Mouse (Mus musculus) C2C12 (cell line): ENCODE measurements around the gene Cnnm2.

Experiments
- CEBPB ChIP-seq: IDR thresholded peaks from one replicate; pipeline ENCODE4 v1.6.1; 2011; ENCODE audit warnings: low read depth, mild to moderate bottlenecking, control low read depth, moderate library complexity
- CTCF ChIP-seq: IDR thresholded peaks from one replicate; pipeline ENCODE4 v1.5.1; 2011; ENCODE audit not compliant: control insufficient read depth, insufficient read depth, insufficient read length
- MAX ChIP-seq: IDR thresholded peaks from one replicate; pipeline ENCODE4 v1.6.1; 2011; ENCODE audit warnings: mild to moderate bottlenecking, control low read depth

GRCm38 (mm10) chr19:46755066-46755465, 6.3 kb upstream of the Cnnm2 start:
- TF ChIP-seq CTCF (no peak), MAX (no peak), CEBPB (no peak)
